Mouse (Mus musculus) heart, embryonic 13.5 days (tissue): ENCODE measurements at regions not wholly inside any gene's neighbourhood (a gene's known extent, or its start where the extent isn't known, plus 50 kb on each side); places are given as distances from the start of the nearest gene placed in this dataset.

ENCODE experiments used
- ATAC-seq: fragments of 200-750 bp; cut with Nextera tagmentation; 2 replicates; pipeline ENCODE4 v1.8.0; 2017; ENCODE audit warnings: moderate TSS enrichment; ENCODE audit not compliant: insufficient number of reproducible peaks, low FRiP score, low TSS enrichment; ENCODE audit errors: extremely low read depth
- H3K27ac ChIP-seq: fragments of 300-500 bp; sonication (generic); replicated peaks from 2 replicates; pipeline ENCODE4 v1.5.1; 2015; ENCODE audit warnings: moderate library complexity, mild to moderate bottlenecking, inconsistent platforms
- H3K27me3 ChIP-seq: fragments of 300-500 bp; sonication (generic); replicated peaks from 2 replicates; pipeline ENCODE4 v1.6.1; 2015; ENCODE audit warnings: mild to moderate bottlenecking, inconsistent platforms
- H3K36me3 ChIP-seq: fragments of 300-500 bp; sonication (generic); 2 replicates; pipeline ENCODE4 v1.6.1; 2015; ENCODE audit warnings: mild to moderate bottlenecking, inconsistent platforms
- H3K4me1 ChIP-seq: fragments of 300-500 bp; sonication (generic); 2 replicates; pipeline ENCODE4 v1.6.1; 2015; ENCODE audit warnings: inconsistent platforms
- H3K4me2 ChIP-seq: fragments of 300-500 bp; sonication (generic); 2 replicates; pipeline ENCODE4 v1.6.1; 2015; ENCODE audit warnings: inconsistent platforms, mild to moderate bottlenecking, moderate library complexity
- H3K4me3 ChIP-seq: fragments of 300-500 bp; sonication (generic); 2 replicates; pipeline ENCODE4 v1.5.1; 2015; ENCODE audit warnings: moderate library complexity, mild to moderate bottlenecking, inconsistent platforms
- H3K9ac ChIP-seq: fragments of 300-500 bp; sonication (generic); 2 replicates; pipeline ENCODE4 v1.6.1; 2015; ENCODE audit warnings: inconsistent platforms, mild to moderate bottlenecking, moderate library complexity
- H3K9me3 ChIP-seq: fragments of 300-500 bp; sonication (generic); 2 replicates; pipeline ENCODE4 v1.6.1; 2016; ENCODE audit warnings: inconsistent platforms
- WGBS: fragments of 180-500 bp; shearing (Covaris S2); methylation state at CpG from one replicate; pipeline ENCODE4 v1.1.7; 2015; ENCODE audit warnings: mixed read lengths; 5-methylcytosine and 5-hydroxymethylcytosine counted together

- ATAC-seq: no peak
- Histone ChIP-seq H3K9me3 (no peaks in the 10 kb centered on the region), H3K27me3 (no peaks in the 10 kb centered on the region), H3K36me3 (no peaks in the 10 kb centered on the region), H3K27ac (no peak overlapping the region), H3K4me1 (peaks cover 25% of the 10 kb centered on the region), H3K4me3 (no peak overlapping the region), H3K9ac (no peak overlapping the region), H3K4me2 (no peak overlapping the region)
- 81% methylated on average over 4 of the region's 4 CpGs for WGBS
These were observed 53.9 kb upstream of the Cdkn3 start for GRCm38 (mm10) chr14:46706462-46706861.

GRCm38 (mm10) chr14:46704316-46704751 is 56.0 kb upstream of the Cdkn3 start:
- Histone ChIP-seq H3K36me3 (no peaks in the 10 kb centered on the region), H3K4me3 (peak overlapping the region; percentile 38), H3K27ac (no peak overlapping the region), H3K9me3 (no peaks in the 10 kb centered on the region), H3K27me3 (no peaks in the 10 kb centered on the region), H3K9ac (peak overlapping the region; percentile 66), H3K4me1 (peaks cover 16% of the 10 kb centered on the region), H3K4me2 (peak overlapping the region; percentile 63)
- 29% methylated on average over 9 of the region's 9 CpGs for WGBS
- no peak for ATAC-seq

- no peak for ATAC-seq
- Histone ChIP-seq H3K9me3 (no peaks in the 10 kb centered on the region), H3K27me3 (no peaks in the 10 kb centered on the region), H3K27ac (no peak overlapping the region), H3K9ac (no peak overlapping the region), H3K4me3 (no peak overlapping the region), H3K4me1 (peaks cover 16% of the 10 kb centered on the region), H3K4me2 (no peak overlapping the region), H3K36me3 (no peaks in the 10 kb centered on the region)
- WGBS: 31% methylated on average over 17 of the region's 17 CpGs
These were observed 57.5 kb upstream of the Cdkn3 start for GRCm38 (mm10) chr14:46702669-46703435.

DNA sequence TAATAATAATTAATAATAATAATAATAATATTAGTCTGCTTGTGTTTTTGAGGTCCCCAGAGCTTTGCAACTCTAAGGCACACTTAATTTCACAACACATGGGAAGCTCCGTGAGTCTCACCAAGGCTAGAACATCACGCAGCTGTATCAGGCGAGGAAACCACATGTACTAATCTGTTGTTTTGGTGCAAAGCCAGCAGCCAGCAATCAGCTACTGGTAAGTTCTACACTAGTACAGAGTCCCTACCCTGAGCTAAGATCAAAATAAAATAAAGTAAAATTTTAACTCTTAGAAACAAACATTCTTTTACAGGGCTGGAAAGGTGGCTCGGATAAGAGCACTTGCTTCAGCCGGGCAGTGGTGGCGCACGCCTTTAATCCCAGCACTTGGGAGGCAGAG is 67.8 kb upstream of the Cdkn3 start:
- Histone ChIP-seq H3K27me3 (no peaks in the 10 kb centered on the region), H3K9me3 (no peaks in the 10 kb centered on the region), H3K4me3 (no peak overlapping the region), H3K4me2 (no peak overlapping the region), H3K4me1 (no peaks in the 10 kb centered on the region), H3K9ac (no peak overlapping the region), H3K27ac (no peak overlapping the region), H3K36me3 (no peaks in the 10 kb centered on the region)
- 84% methylated on average over 7 of the region's 7 CpGs for WGBS
- no peak for ATAC-seq

GRCm38 (mm10) chr14:46692067-46692466 is 68.3 kb upstream of the Cdkn3 start:
- WGBS: 80% methylated on average over 2 of the region's 2 CpGs
- no peak for ATAC-seq

DNA sequence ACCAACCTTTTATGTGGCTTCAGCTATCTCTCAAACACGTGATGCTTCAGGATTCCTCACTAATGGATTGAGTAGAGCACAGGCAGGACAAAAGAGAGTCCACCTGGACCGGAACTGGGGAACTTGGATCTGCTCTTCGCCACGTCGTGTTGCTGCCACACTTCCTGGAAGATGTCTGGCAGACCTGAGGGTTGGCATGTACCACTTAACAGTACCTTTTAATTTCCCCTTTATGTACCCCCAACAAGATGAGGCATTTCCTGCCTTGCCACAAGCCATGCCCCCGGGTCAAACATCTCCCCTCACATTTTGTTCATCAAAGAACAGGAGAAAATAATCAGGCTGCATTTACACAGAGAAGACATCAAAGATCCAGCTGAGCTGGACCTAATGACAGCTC is 77.6 kb upstream of the Cdkn3 start:
- no peaks in the 10 kb centered on the region for H3K9me3 ChIP-seq
- no peak overlapping the region for H3K4me3 ChIP-seq
- 0 out of 2 replicates have a peak, but pooled peaks cover 4% of the 10 kb centered on the region for H3K27me3 ChIP-seq
- no peaks in the 10 kb centered on the region for H3K36me3 ChIP-seq
- WGBS: 69% methylated on average over 6 of the region's 6 CpGs
- ATAC-seq: no peak
- no peak overlapping the region for H3K4me2 ChIP-seq
- peaks cover 7% of the 10 kb centered on the region for H3K4me1 ChIP-seq
- no peak overlapping the region for H3K27ac ChIP-seq
- H3K9ac ChIP-seq: no peak overlapping the region

More at GRCm38 (mm10) chr14:46692067-46692466, 68.3 kb upstream of the Cdkn3 start:
- H3K27me3 ChIP-seq: no peaks in the 10 kb centered on the region
- H3K9me3 ChIP-seq: no peaks in the 10 kb centered on the region
- H3K4me2 ChIP-seq: no peak overlapping the region
- H3K36me3 ChIP-seq: no peaks in the 10 kb centered on the region
- H3K4me3 ChIP-seq: no peak overlapping the region
- H3K4me1 ChIP-seq: no peaks in the 10 kb centered on the region
- H3K27ac ChIP-seq: no peak overlapping the region
- H3K9ac ChIP-seq: no peak overlapping the region

DNA sequence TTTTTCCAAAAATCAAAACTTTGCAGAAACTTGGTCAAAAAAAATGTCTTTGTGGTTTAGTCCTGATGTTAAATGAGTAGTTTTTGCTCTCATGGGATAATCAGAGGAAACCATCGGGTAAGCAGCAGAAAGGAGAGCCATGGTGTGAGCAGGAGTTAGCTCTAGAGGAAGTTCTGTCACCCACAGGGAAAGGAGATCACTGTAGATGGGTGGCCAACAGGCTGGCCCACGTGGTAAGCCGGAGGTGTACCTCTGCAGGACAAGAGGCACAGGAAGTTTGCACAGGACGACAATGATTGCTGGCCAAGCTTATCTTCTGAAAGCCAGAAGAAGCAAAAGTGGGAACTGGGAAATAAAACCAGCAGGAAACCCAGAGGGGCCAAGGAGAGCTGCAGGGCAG is 81.4 kb upstream of the Cdkn3 start:
- Histone ChIP-seq H3K36me3 (no peaks in the 10 kb centered on the region), H3K4me1 (peaks cover 15% of the 10 kb centered on the region), H3K9ac (no peak overlapping the region), H3K27me3 (no peaks in the 10 kb centered on the region), H3K27ac (no peak overlapping the region), H3K4me2 (no peak overlapping the region), H3K4me3 (no peak overlapping the region), H3K9me3 (no peaks in the 10 kb centered on the region)
- WGBS: 37% methylated on average over 4 of the region's 4 CpGs
- ATAC-seq: no peak

DNA sequence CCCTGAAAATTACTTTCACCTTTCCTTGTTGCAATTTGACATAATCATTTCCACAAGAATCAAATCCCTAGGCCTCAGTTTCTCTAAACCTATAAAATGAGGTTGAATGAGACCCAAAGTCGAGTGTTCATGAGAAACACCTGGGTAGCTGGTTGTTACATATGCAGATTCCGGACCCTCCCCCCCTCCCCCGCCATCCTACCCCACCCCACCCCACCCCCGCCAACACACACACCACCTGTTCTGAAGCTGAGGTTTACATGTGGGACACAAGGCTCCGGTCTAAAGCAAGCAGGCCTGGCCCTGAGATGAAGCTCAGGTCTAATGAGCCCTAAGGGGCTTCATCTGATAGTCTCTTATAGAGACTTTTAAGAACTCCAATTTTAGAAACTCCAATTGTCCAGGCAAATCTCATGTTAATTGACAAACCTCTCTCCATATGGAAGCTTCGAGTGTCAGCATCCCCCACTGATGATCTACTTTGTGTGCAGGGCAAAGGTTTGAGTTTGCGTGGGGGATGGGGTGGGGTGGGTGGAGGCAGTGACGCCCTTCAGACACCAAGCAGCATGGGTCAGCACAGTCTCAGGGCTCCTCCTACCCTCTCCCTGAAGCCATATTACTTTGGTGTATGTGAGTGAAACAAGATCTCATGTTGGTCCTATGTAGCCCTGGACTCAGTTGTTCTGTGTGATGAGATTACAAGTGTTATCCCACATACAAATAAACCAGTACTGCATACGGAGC is 88.7 kb upstream of the Cdkn3 start:
- H3K4me2 ChIP-seq: no peak overlapping the region
- H3K9ac ChIP-seq: no peak overlapping the region
- WGBS: 82% methylated on average over 9 of the region's 9 CpGs
- no peaks in the 10 kb centered on the region for H3K36me3 ChIP-seq
- peaks cover 23% of the 10 kb centered on the region for H3K4me1 ChIP-seq
- no peak for ATAC-seq
- H3K4me3 ChIP-seq: no peak overlapping the region
- 0 out of 2 replicates have a peak, but pooled peaks cover 9% of the 10 kb centered on the region for H3K9me3 ChIP-seq
- H3K27ac ChIP-seq: no peak overlapping the region
- H3K27me3 ChIP-seq: no peaks in the 10 kb centered on the region

GRCm38 (mm10) chr14:46671062-46671461 is 89.3 kb upstream of the Cdkn3 start:
- H3K27me3 ChIP-seq: no peaks in the 10 kb centered on the region
- 79% methylated on average over 2 of the region's 2 CpGs for WGBS
- no peaks in the 10 kb centered on the region for H3K36me3 ChIP-seq
- no peak overlapping the region for H3K9ac ChIP-seq
- no peak for ATAC-seq
- no peak overlapping the region for H3K4me3 ChIP-seq
- peaks cover 23% of the 10 kb centered on the region for H3K4me1 ChIP-seq
- H3K4me2 ChIP-seq: no peak overlapping the region
- no peak overlapping the region for H3K27ac ChIP-seq
- H3K9me3 ChIP-seq: 0 out of 2 replicates have a peak, but pooled peaks cover 9% of the 10 kb centered on the region

- Histone ChIP-seq H3K4me2 (peak overlapping the region; percentile 33), H3K4me1 (peaks cover 23% of the 10 kb centered on the region), H3K27ac (no peak overlapping the region), H3K4me3 (no peak overlapping the region), H3K9me3 (0 out of 2 replicates have a peak, but pooled peaks cover 9% of the 10 kb centered on the region), H3K27me3 (no peaks in the 10 kb centered on the region), H3K36me3 (no peaks in the 10 kb centered on the region), H3K9ac (no peak overlapping the region)
- 62% methylated on average over 20 of the region's 20 CpGs for WGBS
- ATAC-seq: no peak
These were observed 89.9 kb upstream of the Cdkn3 start for GRCm38 (mm10) chr14:46670221-46671046.

DNA sequence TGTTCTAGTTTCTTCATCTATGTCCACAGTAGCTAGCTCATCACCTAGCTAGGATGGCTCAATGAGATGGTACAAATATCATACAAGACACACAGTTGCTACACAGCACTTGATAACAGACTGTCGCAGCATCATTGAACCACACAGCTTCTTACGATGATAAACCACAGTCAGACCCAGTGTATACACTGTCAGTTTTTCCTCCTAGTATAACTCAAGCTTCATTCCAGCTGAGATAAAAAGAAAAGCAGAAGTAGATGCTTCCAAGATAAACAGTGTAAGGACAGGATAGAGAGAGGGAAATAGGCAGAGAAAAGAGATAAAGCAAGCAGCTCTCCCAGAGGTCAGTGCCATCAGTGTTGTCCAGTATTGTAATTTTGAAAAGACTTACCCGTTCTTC is 92.1 kb upstream of the Cdkn3 start:
- H3K36me3 ChIP-seq: no peaks in the 10 kb centered on the region
- no peak overlapping the region for H3K27ac ChIP-seq
- no peak overlapping the region for H3K9ac ChIP-seq
- H3K4me1 ChIP-seq: peaks cover 8% of the 10 kb centered on the region
- H3K4me2 ChIP-seq: no peak overlapping the region
- H3K4me3 ChIP-seq: no peak overlapping the region
- 76% methylated on average over 3 of the region's 3 CpGs for WGBS
- no peak for ATAC-seq
- no peaks in the 10 kb centered on the region for H3K27me3 ChIP-seq
- H3K9me3 ChIP-seq: 0 out of 2 replicates have a peak, but pooled peaks cover 9% of the 10 kb centered on the region
